Mouse (Mus musculus) regulatory T cell (primary cell): Measurements from ENCODE around the gene Nedd4.

ENCODE experiments used
- in situ Hi-C: fragments of 300-600 bp; cut with MboI, MseI; formaldehyde crosslinking; loops from one replicate; pipeline ENCODE4 v1.15.1; 2025; ENCODE audit warnings: high pct_unique_total_duplicates

Nedd4 gene

GRCm38 (mm10) chr9:72791213-72791582 is 129.1 kb downstream of the Nedd4 start:
- in situ Hi-C loops: no loop called here

GRCm38 (mm10) chr9:72791681-72792080 is 129.5 kb downstream of the Nedd4 start:
- in situ Hi-C loops: no loop called here

GRCm38 (mm10) chr9:72795243-72795642 is 133.1 kb downstream of the Nedd4 start:
- in situ Hi-C loops: no loop called here

GRCm38 (mm10) chr9:72797136-72797621 is 135.0 kb downstream of the Nedd4 start:
- in situ Hi-C loops: no loop called here
